Mouse (Mus musculus) intestine, embryonic 16.5 days (tissue): ENCODE results near the gene Cspg4. TPM values are rescaled to one million over a fixed set of nuclear protein-coding genes. Genes with fewer than 3 reads are reported as not detected.

Experiments used
- ATAC-seq: fragments of 200-750 bp; cut with Nextera tagmentation; 2 replicates; pipeline ENCODE4 v1.8.0; 2017; ENCODE audit warnings: moderate TSS enrichment, moderate library complexity
- H3K27ac ChIP-seq: fragments of 300-500 bp; sonication (generic); 2 replicates; pipeline ENCODE4 v1.5.1; 2014; ENCODE audit warnings: mild to moderate bottlenecking, low read length
- H3K27me3 ChIP-seq: fragments of 300-500 bp; sonication (generic); replicated peaks from 2 replicates; pipeline ENCODE4 v1.6.1; 2014; ENCODE audit warnings: low read length, control low read depth, mixed read lengths; ENCODE audit not compliant: control insufficient read depth, insufficient read depth
- H3K36me3 ChIP-seq: fragments of 300-500 bp; sonication (generic); 2 replicates; pipeline ENCODE4 v1.6.1; 2014; ENCODE audit warnings: low read length, control low read depth; ENCODE audit not compliant: control insufficient read depth, insufficient read depth
- H3K4me1 ChIP-seq: fragments of 300-500 bp; sonication (generic); 2 replicates; pipeline ENCODE4 v1.6.1; 2014; ENCODE audit warnings: low read length, control low read depth, mixed read lengths; ENCODE audit not compliant: control insufficient read depth, insufficient read depth
- H3K4me2 ChIP-seq: fragments of 300-500 bp; sonication (generic); 2 replicates; pipeline ENCODE4 v1.6.1; 2014; ENCODE audit warnings: low read depth, low read length, control low read depth
- H3K4me3 ChIP-seq: fragments of 300-500 bp; sonication (generic); 2 replicates; pipeline ENCODE4 v1.5.1; 2014; ENCODE audit warnings: mild to moderate bottlenecking, low read length
- H3K9ac ChIP-seq: fragments of 300-500 bp; sonication (generic); 2 replicates; pipeline ENCODE4 v1.6.1; 2014; ENCODE audit warnings: low read depth, low read length
- H3K9me3 ChIP-seq: fragments of 300-500 bp; sonication (generic); 2 replicates; pipeline ENCODE4 v1.6.1; 2016; ENCODE audit warnings: low read length, control low read depth; ENCODE audit not compliant: control insufficient read depth
- WGBS: fragments of 180-500 bp; shearing (Covaris S2); extraction: QIAGEN DNeasy Blood & Tissue Kit; methylation state at CpG from one replicate; pipeline ENCODE4 v1.1.7; 2014; 5-methylcytosine and 5-hydroxymethylcytosine counted together
- polyA plus RNA-seq: library from polyadenylated mRNA; unstranded; fragments of >200 nt; fragmentation: Nextera tagmentation; extraction: Ambion mirVana; gene quantifications from 2 replicates; pipeline ENCODE4 v1.2.1, GENCODE M21; 2015

Gene Cspg4
- polyA plus RNA-seq, 1 experiment from 2014 or later: 17.4 TPM

DNA sequence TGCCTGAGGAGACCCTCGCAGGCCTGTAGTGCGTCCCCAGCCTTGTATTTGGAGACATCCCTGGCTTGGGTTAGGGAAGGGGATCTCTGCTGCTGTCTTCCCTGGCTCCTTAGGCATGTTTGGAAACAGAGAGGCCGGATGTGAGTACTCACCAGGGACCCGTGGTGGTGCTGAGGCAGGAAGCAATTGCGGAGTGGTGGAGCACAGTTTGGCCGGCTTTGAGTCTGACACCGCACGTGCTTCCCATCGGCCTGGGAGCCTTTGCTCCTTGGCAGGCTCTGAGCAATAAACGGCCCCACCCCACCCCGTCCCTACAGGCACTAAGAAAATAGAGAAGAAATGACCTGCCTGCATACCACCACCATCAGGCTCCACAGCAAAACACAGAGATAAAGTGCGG is 18.0 kb downstream of the Cspg4 start:
- peak; percentile 75 for ATAC-seq
- Histone ChIP-seq H3K4me2 (no peak overlapping the region), H3K27me3 (no peaks in the 10 kb centered on the region), H3K27ac (peak overlapping the region; percentile 71), H3K36me3 (0 out of 2 replicates have a peak, but pooled peaks cover 3% of the 10 kb centered on the region), H3K9me3 (no peaks in the 10 kb centered on the region), H3K4me3 (no peak overlapping the region), H3K4me1 (peaks cover 31% of the 10 kb centered on the region), H3K9ac (0 out of 2 replicates have a peak overlapping the region, but pooled peaks have one; percentile 16)
- WGBS: 36% methylated on average over 12 of the region's 12 CpGs

DNA sequence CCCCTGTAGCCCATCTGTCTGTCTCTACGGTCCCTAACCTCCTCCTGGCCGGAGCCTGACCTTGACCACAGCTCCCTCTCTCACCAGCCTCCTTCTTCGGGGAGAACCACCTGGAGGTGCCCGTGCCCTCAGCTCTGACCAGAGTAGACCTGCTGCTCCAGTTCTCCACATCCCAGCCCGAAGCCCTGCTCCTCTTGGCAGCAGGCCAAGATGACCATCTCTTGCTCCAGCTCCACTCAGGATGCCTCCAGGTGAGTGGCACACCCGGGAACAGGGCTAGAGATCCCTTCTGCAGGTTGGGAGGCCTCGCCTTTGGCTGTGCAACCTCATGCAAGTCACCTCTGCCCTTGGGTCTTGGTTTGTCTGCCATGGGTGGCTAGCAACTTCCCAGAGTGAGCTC is 18.6 kb downstream of the Cspg4 start:
- no peak overlapping the region for H3K4me2 ChIP-seq
- ATAC-seq: no peak
- 74% methylated on average over 7 of the region's 7 CpGs for WGBS
- no peak overlapping the region for H3K27ac ChIP-seq
- H3K4me1 ChIP-seq: peaks cover 31% of the 10 kb centered on the region
- H3K36me3 ChIP-seq: 0 out of 2 replicates have a peak, but pooled peaks cover 3% of the 10 kb centered on the region
- no peak overlapping the region for H3K4me3 ChIP-seq
- no peaks in the 10 kb centered on the region for H3K9me3 ChIP-seq
- no peaks in the 10 kb centered on the region for H3K27me3 ChIP-seq
- no peak overlapping the region for H3K9ac ChIP-seq

DNA sequence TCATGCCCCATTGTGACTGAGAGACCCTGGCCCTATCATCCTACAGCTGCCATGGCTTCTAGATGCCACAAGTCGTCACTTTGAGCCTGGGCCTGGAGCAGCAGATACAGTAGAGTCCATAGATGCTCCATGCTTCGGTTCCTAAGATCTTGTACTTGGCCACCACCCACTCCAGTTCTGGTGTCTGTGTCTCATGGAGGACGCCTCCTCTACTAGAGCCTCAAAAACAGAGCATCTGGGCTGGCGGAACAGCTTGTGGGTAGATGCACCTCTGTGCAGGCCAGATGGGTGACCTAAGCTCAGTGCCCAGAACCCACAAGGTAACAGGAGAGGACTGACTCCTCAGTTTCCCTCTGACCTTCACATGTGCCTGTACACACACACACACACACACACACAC is 19.5 kb downstream of the Cspg4 start:
- Histone ChIP-seq H3K36me3 (0 out of 2 replicates have a peak, but pooled peaks cover 3% of the 10 kb centered on the region), H3K4me1 (peaks cover 31% of the 10 kb centered on the region), H3K4me2 (no peak overlapping the region), H3K4me3 (no peak overlapping the region), H3K9me3 (no peaks in the 10 kb centered on the region), H3K27me3 (no peaks in the 10 kb centered on the region), H3K9ac (no peak overlapping the region), H3K27ac (no peak overlapping the region)
- WGBS: 92% methylated on average over 4 of the region's 4 CpGs
- no peak for ATAC-seq

DNA sequence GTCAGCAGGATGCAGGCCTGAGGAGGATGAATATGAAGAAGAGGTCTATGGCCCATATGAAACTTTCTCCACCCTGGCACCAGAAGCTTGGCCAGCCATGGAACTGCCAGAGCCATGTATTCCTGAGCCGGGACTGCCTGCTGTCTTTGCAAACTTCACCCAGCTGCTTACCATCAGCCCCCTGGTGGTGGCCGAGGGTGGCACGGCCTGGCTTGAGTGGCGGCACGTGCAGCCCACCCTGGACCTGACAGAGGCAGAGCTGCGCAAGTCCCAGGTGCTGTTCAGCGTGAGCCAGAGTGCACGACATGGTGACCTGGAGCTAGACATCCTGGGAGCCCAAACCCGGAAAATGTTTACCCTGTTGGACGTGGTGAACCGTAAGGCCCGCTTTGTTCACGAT is 21.3 kb downstream of the Cspg4 start:
- H3K4me1 ChIP-seq: peaks cover 20% of the 10 kb centered on the region
- no peak overlapping the region for H3K4me2 ChIP-seq
- H3K9ac ChIP-seq: no peak overlapping the region
- 0 out of 2 replicates have a peak, but pooled peaks cover 3% of the 10 kb centered on the region for H3K36me3 ChIP-seq
- no peak overlapping the region for H3K27ac ChIP-seq
- H3K27me3 ChIP-seq: no peaks in the 10 kb centered on the region
- H3K9me3 ChIP-seq: no peaks in the 10 kb centered on the region
- H3K4me3 ChIP-seq: no peak overlapping the region
- no peak for ATAC-seq
- WGBS: 60% methylated on average over 13 of the region's 13 CpGs

DNA sequence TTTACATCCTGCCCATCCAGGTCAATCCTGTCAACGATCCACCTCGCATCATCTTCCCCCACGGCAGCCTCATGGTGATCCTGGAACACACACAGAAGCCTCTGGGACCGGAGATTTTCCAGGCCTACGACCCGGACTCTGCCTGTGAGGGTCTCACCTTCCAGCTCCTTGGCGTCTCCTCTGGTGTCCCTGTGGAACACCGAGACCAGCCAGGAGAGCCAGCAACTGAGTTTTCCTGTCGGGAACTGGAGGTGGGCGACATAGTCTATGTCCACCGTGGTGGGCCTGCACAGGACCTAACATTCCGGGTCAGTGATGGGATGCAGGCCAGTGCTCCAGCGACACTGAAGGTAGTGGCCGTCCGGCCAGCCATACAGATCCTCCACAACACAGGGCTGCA is 21.8 kb downstream of the Cspg4 start:
- no peak overlapping the region for H3K9ac ChIP-seq
- peaks cover 19% of the 10 kb centered on the region for H3K4me1 ChIP-seq
- WGBS: 91% methylated on average over 15 of the region's 15 CpGs
- no peaks in the 10 kb centered on the region for H3K27me3 ChIP-seq
- no peak overlapping the region for H3K27ac ChIP-seq
- 0 out of 2 replicates have a peak, but pooled peaks cover 3% of the 10 kb centered on the region for H3K36me3 ChIP-seq
- H3K9me3 ChIP-seq: no peaks in the 10 kb centered on the region
- H3K4me2 ChIP-seq: no peak overlapping the region
- ATAC-seq: no peak
- no peak overlapping the region for H3K4me3 ChIP-seq

DNA sequence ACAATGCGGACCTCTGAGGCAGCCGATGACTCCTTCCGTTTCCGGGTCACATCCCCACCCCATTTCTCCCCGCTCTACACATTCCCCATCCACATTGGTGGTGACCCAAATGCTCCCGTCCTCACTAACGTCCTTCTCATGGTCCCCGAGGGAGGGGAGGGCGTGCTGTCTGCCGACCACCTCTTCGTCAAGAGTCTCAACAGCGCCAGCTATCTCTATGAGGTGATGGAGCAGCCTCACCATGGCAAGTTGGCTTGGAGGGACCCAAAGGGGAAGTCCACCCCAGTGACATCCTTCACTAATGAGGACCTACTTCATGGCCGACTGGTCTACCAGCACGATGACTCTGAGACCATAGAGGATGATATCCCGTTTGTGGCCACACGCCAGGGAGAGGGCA is 22.7 kb downstream of the Cspg4 start:
- H3K4me3 ChIP-seq: no peak overlapping the region
- ATAC-seq: no peak
- H3K9ac ChIP-seq: no peak overlapping the region
- H3K4me2 ChIP-seq: no peak overlapping the region
- H3K9me3 ChIP-seq: no peaks in the 10 kb centered on the region
- peaks cover 13% of the 10 kb centered on the region for H3K4me1 ChIP-seq
- no peak overlapping the region for H3K27ac ChIP-seq
- 96% methylated on average over 16 of the region's 16 CpGs for WGBS
- H3K27me3 ChIP-seq: no peaks in the 10 kb centered on the region
- 0 out of 2 replicates have a peak, but pooled peaks cover 3% of the 10 kb centered on the region for H3K36me3 ChIP-seq

DNA sequence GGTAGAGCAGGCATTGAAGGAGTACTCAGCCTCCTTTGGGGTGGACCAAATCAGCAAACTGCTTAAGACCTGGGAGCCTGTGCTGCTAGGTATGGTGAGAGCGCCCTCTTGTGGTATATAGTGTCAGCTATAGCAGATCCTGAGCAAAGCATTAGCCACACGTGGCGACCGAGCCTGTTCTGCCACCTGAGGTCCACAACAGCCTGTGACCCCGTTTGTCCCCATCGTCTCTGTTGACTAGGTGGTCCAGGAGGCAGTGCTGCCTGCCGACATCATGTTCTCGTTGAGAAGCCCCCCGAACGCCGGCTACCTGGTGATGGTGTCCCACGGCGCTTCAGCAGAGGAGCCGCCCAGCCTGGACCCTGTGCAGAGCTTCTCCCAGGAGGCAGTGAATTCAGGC is 25.0 kb downstream of the Cspg4 start:
- Histone ChIP-seq H3K27me3 (no peaks in the 10 kb centered on the region), H3K4me2 (peak overlapping the region; percentile 26), H3K9ac (0 out of 2 replicates have a peak overlapping the region, but pooled peaks have one; percentile 10), H3K4me3 (no peak overlapping the region), H3K36me3 (0 out of 2 replicates have a peak, but pooled peaks cover 3% of the 10 kb centered on the region), H3K4me1 (peaks cover 2% of the 10 kb centered on the region; the same call in 1 of the 2 replicates), H3K27ac (no peak overlapping the region), H3K9me3 (no peaks in the 10 kb centered on the region)
- ATAC-seq: peak; percentile 63
- WGBS: 11% methylated on average over 14 of the region's 14 CpGs

DNA sequence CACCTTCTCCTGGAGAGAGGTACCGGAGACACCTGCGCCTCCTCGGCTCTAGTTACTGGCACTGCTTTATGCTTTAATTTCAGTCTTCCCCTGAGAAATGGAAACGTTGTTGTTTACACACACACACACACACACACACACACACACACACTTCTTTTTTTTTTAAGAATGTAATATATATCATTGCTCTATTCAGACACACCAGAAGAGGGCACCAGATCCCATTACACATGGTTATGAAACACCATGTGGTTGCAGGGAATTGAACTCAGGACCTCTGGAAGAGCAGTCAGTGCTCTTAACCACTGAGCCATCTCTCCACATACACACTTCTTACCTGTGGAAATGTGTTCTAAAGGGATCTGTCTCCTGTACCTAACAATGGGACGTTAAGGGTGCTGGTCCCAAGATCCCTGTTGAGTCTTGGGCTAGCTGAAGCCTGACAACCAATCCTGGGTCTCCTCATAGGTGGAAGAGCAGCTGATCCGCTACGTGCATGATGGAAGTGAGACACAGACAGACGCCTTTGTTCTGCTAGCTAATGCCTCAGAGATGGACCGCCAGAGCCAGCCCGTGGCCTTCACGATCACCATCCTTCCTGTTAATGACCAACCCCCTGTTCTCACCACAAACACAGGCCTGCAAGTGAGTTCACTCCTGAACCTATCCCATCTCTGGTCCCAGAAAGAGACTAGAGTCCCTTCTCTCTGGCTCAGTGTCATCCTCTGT is 25.9 kb downstream of the Cspg4 start:
- Histone ChIP-seq H3K4me1 (peaks cover 2% of the 10 kb centered on the region; the same call in 1 of the 2 replicates), H3K4me3 (no peak overlapping the region), H3K36me3 (0 out of 2 replicates have a peak, but pooled peaks cover 3% of the 10 kb centered on the region), H3K4me2 (no peak overlapping the region), H3K27me3 (no peaks in the 10 kb centered on the region), H3K9me3 (no peaks in the 10 kb centered on the region), H3K27ac (no peak overlapping the region), H3K9ac (no peak overlapping the region)
- 64% methylated on average over 11 of the region's 11 CpGs for WGBS
- no peak for ATAC-seq

DNA sequence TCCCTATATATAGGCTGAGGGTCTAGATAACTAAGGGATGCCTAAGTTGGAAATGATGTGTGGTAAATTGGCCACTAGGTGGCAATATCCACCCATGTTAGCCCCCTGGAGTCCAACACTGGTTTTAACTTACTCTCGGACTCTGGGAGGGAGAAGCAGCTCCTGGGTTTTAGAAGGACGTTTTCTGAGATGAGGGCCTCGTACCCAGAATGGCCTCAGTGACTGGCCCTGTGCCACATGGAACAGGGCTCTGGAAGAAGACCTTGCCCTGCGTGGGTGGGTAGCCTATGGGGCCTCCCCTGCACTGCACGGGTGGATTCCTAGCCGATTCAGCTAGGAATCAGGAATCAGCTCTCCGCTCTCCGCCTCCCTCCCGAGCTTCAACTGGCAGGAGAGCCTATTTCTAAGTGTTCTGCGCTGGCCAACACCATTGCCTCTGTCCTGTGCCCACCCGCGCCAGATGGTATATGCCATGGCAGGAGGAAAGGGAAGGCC is 26.7 kb downstream of the Cspg4 start:
- Histone ChIP-seq H3K9ac (peak overlapping the region; percentile 48; the same call in 1 of the 2 replicates), H3K9me3 (no peaks in the 10 kb centered on the region), H3K4me3 (no peak overlapping the region), H3K4me1 (peaks cover 2% of the 10 kb centered on the region; the same call in 1 of the 2 replicates), H3K27ac (no peak overlapping the region), H3K27me3 (no peaks in the 10 kb centered on the region), H3K36me3 (0 out of 2 replicates have a peak, but pooled peaks cover 3% of the 10 kb centered on the region), H3K4me2 (no peak overlapping the region)
- WGBS: 40% methylated on average over 12 of the region's 12 CpGs
- peak; percentile 39 for ATAC-seq
